Mouse (Mus musculus): ENCODE data around the gene Nedd8.

Gene Nedd8

GRCm38 (mm10) chr14:55615876-55616275, 56.0 kb downstream of the Nedd8 start:
- no peak for DNase-seq (ENCODE audit: low read depth, low spot score)

GRCm38 (mm10) chr14:55614565-55615178, 57.3 kb downstream of the Nedd8 start:
- peak; percentile 44 for DNase-seq (ENCODE audit: low read depth, low spot score)

GRCm38 (mm10) chr14:55613346-55613745, 58.6 kb downstream of the Nedd8 start:
- DNase-seq (ENCODE audit: low read depth, low spot score): no peak
